Mouse (Mus musculus) intestine, embryonic 15.5 days (tissue): ENCODE results near the gene Atg4c. TPM values are rescaled to one million over a fixed set of nuclear protein-coding genes. Genes with fewer than 3 reads are reported as not detected.

Experiments
- ATAC-seq: fragments of 200-750 bp; cut with Nextera tagmentation; 2 replicates; pipeline ENCODE4 v1.8.0; 2017; ENCODE audit warnings: moderate TSS enrichment, moderate library complexity
- H3K27ac ChIP-seq: fragments of 300-500 bp; sonication (generic); 2 replicates; pipeline ENCODE4 v1.5.1; 2015; ENCODE audit warnings: mild to moderate bottlenecking, inconsistent platforms
- H3K27me3 ChIP-seq: fragments of 300-500 bp; sonication (generic); replicated peaks from 2 replicates; pipeline ENCODE4 v1.6.1; 2015; ENCODE audit warnings: inconsistent platforms
- H3K36me3 ChIP-seq: fragments of 300-500 bp; sonication (generic); 2 replicates; pipeline ENCODE4 v1.6.1; 2015; ENCODE audit warnings: inconsistent platforms
- H3K4me1 ChIP-seq: fragments of 300-500 bp; sonication (generic); replicated peaks from 2 replicates; pipeline ENCODE4 v1.6.1; 2015; ENCODE audit warnings: inconsistent platforms
- H3K4me2 ChIP-seq: fragments of 300-500 bp; sonication (generic); replicated peaks from 2 replicates; pipeline ENCODE4 v1.6.1; 2015; ENCODE audit warnings: mild to moderate bottlenecking, inconsistent platforms
- H3K4me3 ChIP-seq: fragments of 300-500 bp; sonication (generic); replicated peaks from 2 replicates; pipeline ENCODE4 v1.5.1; 2015; ENCODE audit warnings: inconsistent platforms
- H3K9ac ChIP-seq: fragments of 300-500 bp; sonication (generic); 2 replicates; pipeline ENCODE4 v1.6.1; 2015; ENCODE audit warnings: inconsistent platforms
- H3K9me3 ChIP-seq: fragments of 300-500 bp; sonication (generic); 2 replicates; pipeline ENCODE4 v1.6.1; 2016; ENCODE audit warnings: inconsistent platforms
- WGBS: fragments of 180-500 bp; shearing (Covaris S2); methylation state at CpG from one replicate; pipeline ENCODE4 v1.1.7; 2015; 5-methylcytosine and 5-hydroxymethylcytosine counted together
- polyA plus RNA-seq: library from polyadenylated mRNA; unstranded; fragments of >200 nt; fragmentation: Nextera tagmentation; extraction: Ambion mirVana; gene quantifications from 2 replicates; pipeline ENCODE4 v1.2.1, GENCODE M21; 2015

The Atg4c gene
- polyA plus RNA-seq, 1 experiment from 2014 or later, result 14.6 TPM

DNA sequence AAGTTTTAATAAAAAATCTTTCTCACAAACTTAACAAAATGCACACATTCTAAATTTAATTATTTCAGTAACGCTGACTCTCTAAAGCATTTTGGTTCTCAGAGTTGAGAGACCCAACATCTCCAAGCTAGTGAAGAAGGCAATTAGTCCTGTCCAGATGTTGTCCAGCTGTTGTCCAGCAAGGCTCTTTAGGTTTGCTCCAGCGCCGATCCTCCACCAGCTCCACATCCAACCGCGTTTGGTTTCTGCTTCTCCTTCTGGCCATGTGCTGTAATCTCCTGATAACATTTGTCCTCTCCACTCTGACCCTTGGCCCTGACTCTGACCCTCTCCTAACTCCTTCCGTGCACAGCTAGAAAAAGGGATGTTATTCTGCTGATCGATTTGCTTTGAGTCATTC, 16.9 kb upstream of the Atg4c start:
- no peak overlapping the region for H3K9ac ChIP-seq
- H3K36me3 ChIP-seq, result no peaks in the 10 kb centered on the region
- H3K4me1 ChIP-seq, result no peaks in the 10 kb centered on the region
- ATAC-seq, result no peak
- WGBS, result 51% methylated on average over 7 of the region's 7 CpGs
- no peak overlapping the region for H3K4me2 ChIP-seq
- H3K9me3 ChIP-seq, result no peaks in the 10 kb centered on the region
- H3K4me3 ChIP-seq, result no peak overlapping the region
- H3K27ac ChIP-seq, result no peak overlapping the region
- H3K27me3 ChIP-seq, result no peaks in the 10 kb centered on the region

DNA sequence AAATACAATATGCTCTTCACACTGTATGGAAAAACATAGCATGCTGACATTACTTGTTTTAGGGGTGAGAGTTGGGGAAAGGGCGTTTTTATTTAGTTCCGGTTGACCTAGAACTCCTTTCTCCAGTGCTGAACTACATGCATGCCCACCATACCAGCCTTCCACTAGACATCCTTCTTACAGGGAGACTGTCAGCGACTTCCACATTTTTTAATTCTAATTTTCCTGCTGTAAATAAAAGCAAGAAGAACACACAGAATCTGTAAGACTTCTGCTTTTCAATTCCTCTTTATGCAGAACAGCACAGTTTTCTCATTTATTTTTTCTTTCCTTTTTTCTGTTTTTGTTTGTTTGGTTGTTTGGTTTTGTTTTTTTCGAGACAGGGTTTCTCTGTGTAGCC, 16.5 kb upstream of the Atg4c start:
- H3K27me3 ChIP-seq, result no peaks in the 10 kb centered on the region
- WGBS, result 85% methylated on average over 4 of the region's 4 CpGs
- no peaks in the 10 kb centered on the region for H3K4me1 ChIP-seq
- no peak overlapping the region for H3K27ac ChIP-seq
- H3K4me2 ChIP-seq, result no peak overlapping the region
- no peak for ATAC-seq
- no peak overlapping the region for H3K4me3 ChIP-seq
- no peaks in the 10 kb centered on the region for H3K36me3 ChIP-seq
- H3K9ac ChIP-seq, result no peak overlapping the region
- no peaks in the 10 kb centered on the region for H3K9me3 ChIP-seq

DNA sequence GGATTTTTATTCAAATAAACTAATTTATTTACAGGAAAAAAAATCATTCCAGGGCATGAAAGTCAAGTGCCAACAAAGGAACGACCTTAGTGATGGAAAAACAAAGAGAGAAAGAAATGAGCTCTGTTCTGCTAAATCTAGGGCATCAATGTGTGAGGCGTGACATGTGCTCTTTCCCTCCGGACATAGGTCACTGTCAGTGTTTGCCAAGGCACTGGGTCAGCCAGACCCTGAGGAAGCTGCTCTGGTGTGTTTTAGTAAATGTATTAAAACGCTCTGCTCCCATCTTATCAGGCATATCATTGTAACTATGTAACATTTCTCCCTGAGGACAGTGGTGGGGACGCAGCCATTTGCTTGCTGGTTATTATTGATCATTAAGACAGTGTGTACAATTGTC, 14.9 kb upstream of the Atg4c start:
- 73% methylated on average over 5 of the region's 5 CpGs for WGBS
- Histone ChIP-seq H3K9me3 (no peaks in the 10 kb centered on the region), H3K9ac (no peak overlapping the region), H3K4me3 (no peak overlapping the region), H3K27me3 (no peaks in the 10 kb centered on the region), H3K27ac (no peak overlapping the region), H3K4me1 (no peaks in the 10 kb centered on the region), H3K36me3 (no peaks in the 10 kb centered on the region), H3K4me2 (no peak overlapping the region)
- no peak for ATAC-seq

DNA sequence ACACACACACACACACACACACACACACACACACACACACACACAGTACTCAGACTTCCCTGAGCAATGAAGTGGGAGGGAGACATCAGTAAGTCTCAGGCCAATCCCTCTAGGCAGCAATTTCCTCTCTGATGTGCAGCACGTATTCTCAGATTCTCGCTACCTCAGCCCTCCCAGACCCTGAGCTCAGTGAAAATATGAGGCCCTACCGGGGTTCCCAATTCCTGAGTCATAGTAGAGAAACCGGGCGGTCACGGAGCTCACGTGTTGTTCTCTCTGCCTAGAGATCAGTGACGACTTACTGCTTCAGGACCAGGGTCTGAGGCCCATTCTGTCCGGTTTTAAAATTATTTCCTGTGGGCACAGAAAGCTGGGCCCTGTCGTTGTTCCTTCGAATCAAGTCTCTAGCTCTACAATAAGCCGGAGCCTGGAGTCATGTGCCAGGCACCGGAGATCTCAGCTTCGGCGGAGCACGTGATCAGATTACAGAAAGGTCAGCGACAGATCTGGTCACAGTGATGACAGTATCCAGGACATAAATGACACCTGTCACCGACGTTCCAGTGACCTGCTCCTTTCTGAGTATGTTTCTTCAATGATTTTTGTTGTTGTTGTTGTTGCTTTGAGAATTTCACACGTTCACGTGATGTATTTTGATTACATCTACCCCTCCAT, 14.2 kb upstream of the Atg4c start:
- Histone ChIP-seq H3K27ac (no peak overlapping the region), H3K9me3 (no peaks in the 10 kb centered on the region), H3K4me3 (no peak overlapping the region), H3K36me3 (no peaks in the 10 kb centered on the region), H3K9ac (no peak overlapping the region), H3K4me1 (no peaks in the 10 kb centered on the region), H3K27me3 (no peaks in the 10 kb centered on the region), H3K4me2 (no peak overlapping the region)
- WGBS, result 68% methylated on average over 21 of the region's 21 CpGs
- peak; percentile 41; the same call in 1 of the 2 replicates for ATAC-seq

DNA sequence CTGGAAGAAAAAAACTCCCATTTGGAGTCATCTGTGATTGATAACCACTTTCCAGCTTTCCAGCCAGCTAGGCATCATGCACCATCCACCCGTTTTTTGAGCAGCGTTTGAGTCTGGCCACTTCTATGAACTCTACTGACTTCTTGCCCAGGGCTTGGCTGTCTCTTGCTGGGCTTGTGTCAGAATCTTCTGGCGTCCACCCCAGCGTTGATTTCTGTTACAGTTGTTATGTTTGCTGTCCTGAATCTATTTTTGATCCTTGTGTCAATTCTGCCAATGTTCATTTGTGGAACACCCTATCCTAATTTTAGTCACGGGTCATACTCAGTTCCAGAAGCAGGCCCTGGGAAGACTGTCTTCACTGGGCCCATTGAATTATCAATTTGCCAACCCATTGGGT, 12.8 kb upstream of the Atg4c start:
- Histone ChIP-seq H3K4me2 (no peak overlapping the region), H3K36me3 (no peaks in the 10 kb centered on the region), H3K4me3 (no peak overlapping the region), H3K27me3 (no peaks in the 10 kb centered on the region), H3K27ac (no peak overlapping the region), H3K9me3 (no peaks in the 10 kb centered on the region), H3K9ac (no peak overlapping the region), H3K4me1 (no peaks in the 10 kb centered on the region)
- ATAC-seq, result no peak
- WGBS, result 71% methylated on average over 5 of the region's 5 CpGs

DNA sequence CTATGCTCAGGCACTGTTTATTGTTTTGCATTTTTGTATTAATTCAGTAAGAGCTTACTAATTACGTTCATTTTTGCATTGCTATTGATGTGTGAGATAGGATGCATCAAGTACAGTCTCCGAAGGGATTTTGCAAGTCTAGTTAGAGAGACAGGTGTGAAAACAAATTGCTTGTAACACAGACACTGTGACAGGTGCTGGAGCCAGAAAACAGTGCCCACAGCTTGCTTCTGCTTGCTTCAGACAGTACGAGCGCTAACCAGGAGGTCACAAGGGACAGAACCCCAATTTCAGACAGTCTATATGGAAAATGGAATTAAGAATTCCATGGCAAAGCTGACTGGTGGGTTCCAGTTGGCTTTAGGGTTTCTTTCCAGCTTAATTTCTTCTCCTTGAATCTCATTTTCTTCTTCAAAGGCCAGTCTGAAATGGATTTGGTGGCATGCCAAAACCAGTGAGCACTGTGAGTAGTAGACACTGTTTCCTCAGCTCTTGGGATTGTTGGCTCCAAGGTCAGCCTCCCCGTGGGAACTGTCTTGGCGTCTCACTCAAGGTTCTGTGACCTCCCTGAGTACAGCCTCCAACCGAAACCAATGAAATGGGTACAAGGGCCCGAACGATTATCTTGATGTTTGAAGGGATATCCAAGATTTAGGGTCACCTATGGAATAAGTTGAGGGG, 11.9 kb upstream of the Atg4c start:
- Histone ChIP-seq H3K9ac (no peak overlapping the region), H3K4me2 (no peak overlapping the region), H3K27ac (no peak overlapping the region), H3K36me3 (no peaks in the 10 kb centered on the region), H3K27me3 (no peaks in the 10 kb centered on the region), H3K4me1 (no peaks in the 10 kb centered on the region), H3K9me3 (no peaks in the 10 kb centered on the region), H3K4me3 (no peak overlapping the region)
- 76% methylated on average over 9 of the region's 9 CpGs for WGBS
- no peak for ATAC-seq

DNA sequence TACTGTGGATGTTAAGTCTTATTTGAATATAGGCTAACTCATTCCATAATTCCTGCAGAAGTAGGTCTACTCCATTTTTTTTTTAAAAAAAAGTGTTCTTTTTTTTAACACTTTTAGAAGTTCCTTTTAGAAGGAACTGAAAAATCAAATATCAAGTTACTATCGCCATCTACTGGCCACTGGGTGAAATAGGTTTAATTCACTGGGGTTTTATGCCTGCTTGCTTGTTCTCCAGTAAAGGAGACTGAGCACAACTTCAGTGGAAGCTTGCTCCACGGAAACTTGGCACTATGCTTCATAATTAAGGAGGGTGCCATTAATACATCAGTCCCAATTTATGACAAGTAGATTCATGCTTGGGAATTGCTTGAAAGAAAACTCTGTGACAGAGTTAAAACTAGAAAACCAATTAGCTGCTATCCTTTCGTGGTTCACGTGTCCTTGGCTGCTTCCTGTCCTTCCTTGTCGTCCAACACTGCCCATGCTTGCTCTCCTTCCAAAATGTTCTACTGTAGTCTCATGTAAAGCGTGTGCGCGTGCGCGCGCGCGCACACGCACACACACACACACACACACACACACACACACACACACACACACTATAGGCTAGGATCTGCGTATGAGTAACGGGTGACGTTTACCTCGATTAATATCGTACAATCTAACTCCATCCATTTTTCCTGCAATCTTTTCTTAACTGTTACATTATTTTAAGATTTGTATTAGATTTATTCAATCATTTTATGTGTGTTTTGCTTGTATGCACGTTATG, 10.9 kb upstream of the Atg4c start:
- 0 out of 2 replicates have a peak, but pooled peaks have one; percentile 47 for ATAC-seq
- no peaks in the 10 kb centered on the region for H3K9me3 ChIP-seq
- WGBS, result 75% methylated on average over 20 of the region's 20 CpGs
- no peak overlapping the region for H3K27ac ChIP-seq
- H3K36me3 ChIP-seq, result no peaks in the 10 kb centered on the region
- H3K9ac ChIP-seq, result no peak overlapping the region
- H3K4me1 ChIP-seq, result no peaks in the 10 kb centered on the region
- H3K4me2 ChIP-seq, result no peak overlapping the region
- no peaks in the 10 kb centered on the region for H3K27me3 ChIP-seq
- no peak overlapping the region for H3K4me3 ChIP-seq

DNA sequence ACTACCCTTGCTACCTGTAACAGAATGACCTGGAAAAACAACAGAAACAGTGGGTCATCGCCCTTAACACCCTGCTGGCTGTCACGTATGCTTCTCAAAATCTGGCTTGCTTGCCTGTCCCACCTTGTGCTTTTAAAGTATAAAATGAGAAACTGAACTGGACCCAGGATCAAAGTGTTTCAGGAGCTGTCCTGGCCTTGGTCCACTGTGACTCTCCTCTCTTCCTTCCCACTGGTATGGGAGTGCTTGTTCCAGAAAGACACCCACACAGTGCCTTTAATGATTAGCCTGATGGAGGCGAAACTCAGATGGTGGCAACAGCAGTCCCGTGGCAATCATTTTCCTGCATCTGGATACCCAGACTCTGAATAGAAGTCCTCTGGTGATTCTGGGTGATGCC, 9.1 kb upstream of the Atg4c start:
- no peaks in the 10 kb centered on the region for H3K36me3 ChIP-seq
- H3K27me3 ChIP-seq, result no peaks in the 10 kb centered on the region
- 74% methylated on average over 4 of the region's 4 CpGs for WGBS
- H3K9ac ChIP-seq, result no peak overlapping the region
- H3K4me3 ChIP-seq, result no peak overlapping the region
- no peaks in the 10 kb centered on the region for H3K4me1 ChIP-seq
- H3K4me2 ChIP-seq, result no peak overlapping the region
- H3K9me3 ChIP-seq, result no peaks in the 10 kb centered on the region
- H3K27ac ChIP-seq, result no peak overlapping the region
- ATAC-seq, result no peak

DNA sequence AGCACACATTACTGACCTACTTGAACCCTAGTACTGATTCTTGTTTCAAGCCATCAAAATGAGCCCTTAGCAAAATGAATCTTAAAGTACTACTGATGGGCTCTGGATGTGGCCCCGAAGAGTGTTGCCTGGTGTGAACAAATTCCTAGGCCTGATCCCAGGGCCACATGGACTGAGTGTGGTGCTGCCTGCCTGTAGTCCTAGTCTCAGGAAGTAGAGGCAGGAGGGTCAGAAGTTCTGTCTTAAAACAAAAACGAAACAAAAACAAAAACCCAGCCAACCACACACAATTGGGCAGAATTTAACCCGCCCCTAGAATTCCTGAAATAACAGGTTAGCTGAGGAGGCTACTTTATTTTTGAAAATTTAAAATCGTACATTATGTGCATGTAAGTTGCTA, 8.4 kb upstream of the Atg4c start:
- no peaks in the 10 kb centered on the region for H3K27me3 ChIP-seq
- no peaks in the 10 kb centered on the region for H3K36me3 ChIP-seq
- no peak overlapping the region for H3K4me3 ChIP-seq
- no peak overlapping the region for H3K9ac ChIP-seq
- H3K9me3 ChIP-seq, result no peaks in the 10 kb centered on the region
- no peak overlapping the region for H3K4me2 ChIP-seq
- 76% methylated on average over 4 of the region's 4 CpGs for WGBS
- no peaks in the 10 kb centered on the region for H3K4me1 ChIP-seq
- ATAC-seq, result no peak
- no peak overlapping the region for H3K27ac ChIP-seq

DNA sequence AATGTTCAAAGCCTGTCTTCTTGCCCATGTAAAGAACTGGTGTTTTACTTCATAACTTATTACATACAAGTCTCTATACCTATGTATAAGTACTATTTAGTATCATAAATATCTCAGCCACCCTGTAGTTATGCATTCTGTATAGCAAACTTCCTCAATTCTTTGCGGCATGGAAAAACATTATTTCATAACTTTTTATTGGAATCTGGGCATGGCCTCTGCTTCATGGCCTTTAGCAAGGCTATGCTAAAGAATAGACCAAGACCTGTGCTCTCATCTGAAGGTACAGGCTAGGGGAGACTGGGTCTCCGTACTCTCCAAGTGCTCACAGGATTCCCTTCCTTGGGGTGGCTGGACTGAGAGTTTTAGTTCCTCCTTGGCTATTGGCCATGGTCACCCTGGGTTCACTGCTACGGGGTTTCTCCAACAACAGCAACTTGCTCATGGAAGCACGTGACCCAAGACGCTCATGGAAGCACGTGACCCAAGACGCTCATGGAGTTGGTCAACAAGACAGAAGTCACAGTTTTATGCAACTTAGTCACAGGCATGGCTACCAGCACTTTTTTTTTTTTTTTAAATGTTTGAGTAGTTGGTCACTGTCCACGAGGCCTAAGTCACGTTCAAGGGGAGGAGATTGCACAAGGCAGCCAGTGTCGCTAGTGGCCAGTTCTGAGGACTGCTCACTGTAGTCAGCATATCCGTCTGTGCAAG, 7.2 kb upstream of the Atg4c start:
- Histone ChIP-seq H3K4me3 (no peak overlapping the region), H3K9me3 (no peaks in the 10 kb centered on the region), H3K27me3 (no peaks in the 10 kb centered on the region), H3K9ac (no peak overlapping the region), H3K4me1 (no peaks in the 10 kb centered on the region), H3K4me2 (no peak overlapping the region), H3K36me3 (no peaks in the 10 kb centered on the region), H3K27ac (no peak overlapping the region)
- no peak for ATAC-seq
- WGBS, result 90% methylated on average over 11 of the region's 11 CpGs

DNA sequence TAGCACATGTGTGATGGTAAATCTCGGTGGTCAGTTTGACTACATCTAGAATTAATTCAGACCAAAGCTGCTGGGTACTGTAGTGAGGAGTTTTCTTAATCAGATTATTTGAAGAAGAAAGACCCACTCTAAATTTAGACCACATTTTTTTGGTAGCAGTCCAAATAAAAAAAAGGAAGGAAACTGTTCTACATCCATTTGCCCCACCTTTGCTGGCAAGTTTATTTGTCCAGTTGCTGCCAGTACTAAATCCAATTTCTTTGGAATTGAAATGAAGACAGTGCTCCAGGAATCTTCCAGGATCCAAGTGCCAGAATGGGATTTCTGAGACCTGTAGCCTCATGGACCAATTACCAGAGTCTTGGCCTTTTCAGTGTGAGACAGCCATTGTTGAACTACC, 1.1 kb upstream of the Atg4c start:
- Histone ChIP-seq H3K36me3 (no peaks in the 10 kb centered on the region), H3K27me3 (no peaks in the 10 kb centered on the region), H3K4me2 (no peak overlapping the region), H3K9ac (no peak overlapping the region), H3K9me3 (no peaks in the 10 kb centered on the region), H3K4me3 (no peak overlapping the region), H3K27ac (no peak overlapping the region), H3K4me1 (no peaks in the 10 kb centered on the region)
- 80% methylated on average over 1 of the region's 1 CpGs for WGBS
- ATAC-seq, result no peak

DNA sequence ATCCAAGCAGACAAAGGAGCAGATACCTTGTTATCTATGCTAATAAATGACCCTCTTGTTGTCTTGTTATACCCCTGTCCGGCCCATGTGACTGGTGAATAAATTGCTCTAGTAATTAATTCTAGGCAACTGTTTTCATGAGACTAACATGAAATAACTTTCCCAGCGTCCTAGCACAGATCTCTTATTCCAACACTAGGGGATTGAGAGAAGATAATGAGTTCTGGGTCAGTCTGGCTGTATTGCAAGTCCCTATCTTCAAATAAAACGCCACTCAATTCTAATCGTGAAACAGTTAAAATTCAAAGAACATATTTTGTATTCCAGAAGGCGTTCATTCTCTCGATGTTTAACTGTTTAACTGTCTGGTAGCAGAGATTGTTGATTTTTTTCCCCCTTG, 520 bp upstream of the Atg4c start:
- Histone ChIP-seq H3K9ac (no peak overlapping the region), H3K27ac (no peak overlapping the region), H3K4me2 (peak overlapping the region; percentile 69), H3K36me3 (no peaks in the 10 kb centered on the region), H3K9me3 (no peaks in the 10 kb centered on the region), H3K4me1 (no peaks in the 10 kb centered on the region), H3K27me3 (no peaks in the 10 kb centered on the region), H3K4me3 (no peak overlapping the region)
- ATAC-seq, result no peak
- WGBS, result 48% methylated on average over 6 of the region's 6 CpGs
